ENCODE assay signal across 8 mouse cellular contexts in genomic region chr2:154604156-154604555, GRCm38 (mm10). TPM values are rescaled to one million over a fixed set of nuclear protein-coding genes. Genes with fewer than 3 reads are reported as not detected.
A peak's percentile ranks its signal among the peaks of the same experiment; 100 is the strongest.
DNase-seq lines count a peak whose midpoint lies in the region; ATAC-seq and TF ChIP-seq lines count a peak whose summit lies in the region.

No protein-coding gene starts in this region.

- H3K4me1 ChIP-seq in heart, embryonic 13.5 days = peaks cover 21% of the 10 kb centered on the region
- H3K4me1 ChIP-seq in bone marrow macrophage, adult 2 months (ENCODE audit: control insufficient read depth, insufficient read depth, low read length) = peaks cover 10% of the 10 kb centered on the region
- H3K4me1 ChIP-seq in hindbrain, postnatal 0 days (ENCODE audit: insufficient read depth, low read length) = 0 out of 2 replicates have a peak, but pooled peaks cover 11% of the 10 kb centered on the region
- peaks cover 12% of the 10 kb centered on the region for H3K4me1 ChIP-seq in midbrain, embryonic 16.5 days (ENCODE audit: control insufficient read depth, insufficient read depth, low read length)

- H3K4me3 ChIP-seq in heart, embryonic 13.5 days = peak overlapping the region; percentile 88
- H3K4me3 ChIP-seq in bone marrow macrophage, adult 2 months (ENCODE audit: insufficient read depth, low read length) = peak overlapping the region; percentile 49
- H3K4me3 ChIP-seq in hindbrain, postnatal 0 days (ENCODE audit: low read length) = peak overlapping the region; percentile 55
- H3K4me3 ChIP-seq in midbrain, embryonic 16.5 days (ENCODE audit: low read depth, low read length) = peak overlapping the region; percentile 55

- peak overlapping the region; percentile 52 for H3K27ac ChIP-seq in heart, embryonic 13.5 days (replicated peaks)
- H3K27ac ChIP-seq in bone marrow macrophage, adult 2 months (ENCODE audit: insufficient read depth, low read depth, low read length) = peak overlapping the region; percentile 9; the same call in 1 of the 2 replicates
- H3K27ac ChIP-seq in hindbrain, postnatal 0 days = no peak overlapping the region
- no peak overlapping the region for H3K27ac ChIP-seq in midbrain, embryonic 16.5 days (ENCODE audit: low read length)

- TF ChIP-seq POLR2A in bone marrow macrophage, adult 2 months (IDR thresholded peaks at IDR 0.05; ENCODE audit: borderline replicate concordance, low read depth, low read length) = no peak

- ATAC-seq in heart, embryonic 13.5 days (ENCODE audit: extremely low read depth, insufficient number of reproducible peaks, low FRiP score, low TSS enrichment) = no peak
- ATAC-seq in hindbrain, postnatal 0 days = no peak
- no peak for ATAC-seq in midbrain, embryonic 16.5 days

- no peak for DNase-seq in heart, postnatal 14 days
- DNase-seq in hindbrain, postnatal 0 days (ENCODE audit: low spot score) = no peak
- no peak for DNase-seq in layer of hippocampus, postnatal 25 days (ENCODE audit: extremely low spot score in 1 of 2, low spot score in 1 of 2)
- no peak for DNase-seq in adrenal gland, postnatal 4 days (ENCODE audit: low spot score in 2 of 2)
- no peak for DNase-seq in gastrocnemius, adult 8-10 months (ENCODE audit: low spot score in 2 of 2)

- 31% methylated on average over 7 of the region's 7 CpGs for WGBS in heart, embryonic 13.5 days
- WGBS in hindbrain, postnatal 0 days = 42% methylated on average over 7 of the region's 7 CpGs
- WGBS in midbrain, embryonic 16.5 days = 39% methylated on average over 7 of the region's 7 CpGs

- no peaks in the 10 kb centered on the region for H3K36me3 ChIP-seq in heart, embryonic 13.5 days
- no peaks in the 10 kb centered on the region for H3K36me3 ChIP-seq in hindbrain, postnatal 0 days (ENCODE audit: insufficient read depth, low read length)
- no peaks in the 10 kb centered on the region for H3K36me3 ChIP-seq in midbrain, embryonic 16.5 days (ENCODE audit: control insufficient read depth, insufficient read depth, low read length)

- H3K27me3 ChIP-seq in heart, embryonic 13.5 days (replicated peaks) = peaks cover 7% of the 10 kb centered on the region; the same call in 1 of the 2 replicates
- H3K27me3 ChIP-seq in hindbrain, postnatal 0 days (ENCODE audit: insufficient read depth, low read length) = no peaks in the 10 kb centered on the region
- no peaks in the 10 kb centered on the region for H3K27me3 ChIP-seq in midbrain, embryonic 16.5 days (ENCODE audit: control insufficient read depth, insufficient read depth, low read depth, low read length)

- peak overlapping the region; percentile 81 for H3K4me2 ChIP-seq in heart, embryonic 13.5 days
- peak overlapping the region; percentile 60 for H3K4me2 ChIP-seq in hindbrain, postnatal 0 days (ENCODE audit: low read depth, low read length)
- H3K4me2 ChIP-seq in midbrain, embryonic 16.5 days (ENCODE audit: low read length) = peak overlapping the region; percentile 83

- no peak for TF ChIP-seq CTCF in bone marrow macrophage, adult 2 months (IDR thresholded peaks at IDR 0.05; ENCODE audit: low read depth, low read length)
- TF ChIP-seq CTCF in hindbrain, postnatal 0 days (IDR thresholded peaks at IDR 0.05; ENCODE audit: low read depth) = no peak

- peak overlapping the region; percentile 72 for H3K9ac ChIP-seq in heart, embryonic 13.5 days
- H3K9ac ChIP-seq in hindbrain, postnatal 0 days (replicated peaks; ENCODE audit: low read length) = no peak overlapping the region
- H3K9ac ChIP-seq in midbrain, embryonic 16.5 days (ENCODE audit: low read depth, low read length) = no peak overlapping the region

- no peaks in the 10 kb centered on the region for H3K9me3 ChIP-seq in heart, embryonic 13.5 days
- H3K9me3 ChIP-seq in hindbrain, postnatal 0 days (ENCODE audit: low read length) = no peaks in the 10 kb centered on the region
- H3K9me3 ChIP-seq in midbrain, embryonic 16.5 days (replicated peaks; ENCODE audit: control insufficient read depth, low read length, poor library complexity, severe bottlenecking) = no peaks in the 10 kb centered on the region

- intact Hi-C loops in heart, postnatal 14 days (cut with DNase I) = no loop called here

RNA-seq across cellular contexts. Expression of gene Pxmp4, which starts 0.6 kb away (rescaled TPM):
- 24.4 and 25.2 TPM in 2 replicates for polyA plus RNA-seq in heart, embryonic 13.5 days (2015; fragmentation: Nextera tagmentation; extraction: Ambion mirVana)
- total RNA-seq in heart, postnatal 14 days (2021) = 10 to 100 TPM; 23.8 to 28.5 TPM
- 22.6 and 22.8 TPM in 2 replicates for polyA plus RNA-seq in bone marrow macrophage, adult 2 months (2012; ENCODE audit: insufficient read depth, insufficient read length, missing spikeins)
- 24.8 and 31.1 TPM in 2 replicates for total RNA-seq in hindbrain, postnatal 0 days (2014; rRNA removed)
- 21.9 and 24.1 TPM in 2 replicates for polyA plus RNA-seq in hindbrain, postnatal 0 days (2015; fragmentation: Nextera tagmentation; extraction: Ambion mirVana)
- polyA plus RNA-seq in midbrain, embryonic 16.5 days (2015; fragmentation: Nextera tagmentation; extraction: Ambion mirVana) = 14.1 and 15.9 TPM in 2 replicates
- total RNA-seq in layer of hippocampus, postnatal 25 days (2021) = 10 to 100 TPM; 11.4 to 13.2 TPM
- 10 to 100 TPM; 29.8 to 34.2 TPM for total RNA-seq in adrenal gland, postnatal 4 days (2021)
- total RNA-seq in gastrocnemius, adult 8-10 months (2022) = 10 to 100 TPM; 10.1 to 13.4 (median 12.2) TPM

RNA-seq across cellular contexts. Expression of gene Zfp341, which starts 8.9 kb away (rescaled TPM):
- 0.68 and 0.74 TPM in 2 replicates for polyA plus RNA-seq in heart, embryonic 13.5 days (2015; fragmentation: Nextera tagmentation; extraction: Ambion mirVana)
- 1 to 10 TPM; 2.3 to 2.6 TPM for total RNA-seq in heart, postnatal 14 days (2021)
- 1.4 and 2.4 TPM in 2 replicates for polyA plus RNA-seq in bone marrow macrophage, adult 2 months (2012; ENCODE audit: insufficient read depth, insufficient read length, missing spikeins)
- 7.0 and 8.5 TPM in 2 replicates for total RNA-seq in hindbrain, postnatal 0 days (2014; rRNA removed)
- polyA plus RNA-seq in hindbrain, postnatal 0 days (2015; fragmentation: Nextera tagmentation; extraction: Ambion mirVana) = 1.5 and 1.6 TPM in 2 replicates
- 2.3 TPM in 2 replicates for polyA plus RNA-seq in midbrain, embryonic 16.5 days (2015; fragmentation: Nextera tagmentation; extraction: Ambion mirVana)
- total RNA-seq in layer of hippocampus, postnatal 25 days (2021) = 10 to 100 TPM; 10.1 to 10.6 TPM
- total RNA-seq in adrenal gland, postnatal 4 days (2021) = 1 to 10 TPM; 3.3 to 3.6 TPM
- 1 to 10 TPM; 2.4 to 3.1 (median 2.9) TPM for total RNA-seq in gastrocnemius, adult 8-10 months (2022)

RNA-seq across cellular contexts. Expression of gene 4930519P11Rik, which starts 9.1 kb away (rescaled TPM):
- not detected in 2 replicates for polyA plus RNA-seq in heart, embryonic 13.5 days (2015; fragmentation: Nextera tagmentation; extraction: Ambion mirVana)
- not detected for total RNA-seq in heart, postnatal 14 days (2021)
- polyA plus RNA-seq in bone marrow macrophage, adult 2 months (2012; ENCODE audit: insufficient read depth, insufficient read length, missing spikeins) = not detected in 2 replicates
- not detected in 2 replicates for total RNA-seq in hindbrain, postnatal 0 days (2014; rRNA removed)
- 0.54 TPM in 1 of 2 replicates, not detected in the other for polyA plus RNA-seq in hindbrain, postnatal 0 days (2015; fragmentation: Nextera tagmentation; extraction: Ambion mirVana)
- 0.41 and 0.63 TPM in 2 replicates for polyA plus RNA-seq in midbrain, embryonic 16.5 days (2015; fragmentation: Nextera tagmentation; extraction: Ambion mirVana)
- total RNA-seq in layer of hippocampus, postnatal 25 days (2021) = not detected
- 1 to 10 TPM in 1 of 2 experiments, under 1 TPM in 1; 0.71 to 1.3 TPM for total RNA-seq in adrenal gland, postnatal 4 days (2021)
- total RNA-seq in gastrocnemius, adult 8-10 months (2022) = not detected

RNA-seq across cellular contexts. Expression of gene E2f1, which starts 34.5 kb away (rescaled TPM):
- polyA plus RNA-seq in heart, embryonic 13.5 days (2015; fragmentation: Nextera tagmentation; extraction: Ambion mirVana) = 15.5 and 17.8 TPM in 2 replicates
- 1 to 10 TPM; 2.2 to 4.3 TPM for total RNA-seq in heart, postnatal 14 days (2021)
- 25.5 and 29.2 TPM in 2 replicates for polyA plus RNA-seq in bone marrow macrophage, adult 2 months (2012; ENCODE audit: insufficient read depth, insufficient read length, missing spikeins)
- 6.3 and 6.7 TPM in 2 replicates for total RNA-seq in hindbrain, postnatal 0 days (2014; rRNA removed)
- polyA plus RNA-seq in hindbrain, postnatal 0 days (2015; fragmentation: Nextera tagmentation; extraction: Ambion mirVana) = 8.4 and 8.7 TPM in 2 replicates
- polyA plus RNA-seq in midbrain, embryonic 16.5 days (2015; fragmentation: Nextera tagmentation; extraction: Ambion mirVana) = 3.2 and 4.2 TPM in 2 replicates
- total RNA-seq in layer of hippocampus, postnatal 25 days (2021) = 1 to 10 TPM; 5.8 to 5.9 TPM
- 10 to 100 TPM; 20.5 to 23.3 TPM for total RNA-seq in adrenal gland, postnatal 4 days (2021)
- under 1 TPM in 3 of 4 experiments, not detected in 1; 0.13 to 0.34 (median 0.27) TPM for total RNA-seq in gastrocnemius, adult 8-10 months (2022)

RNA-seq across cellular contexts. Expression of gene Necab3, which starts 45.5 kb away (rescaled TPM):
- 1.0 and 1.4 TPM in 2 replicates for polyA plus RNA-seq in heart, embryonic 13.5 days (2015; fragmentation: Nextera tagmentation; extraction: Ambion mirVana)
- 1 to 10 TPM in 1 of 2 experiments, under 1 TPM in 1; 0.90 to 1.2 TPM for total RNA-seq in heart, postnatal 14 days (2021)
- polyA plus RNA-seq in bone marrow macrophage, adult 2 months (2012; ENCODE audit: insufficient read depth, insufficient read length, missing spikeins) = 0.95 TPM in 1 of 2 replicates, not detected in the other
- total RNA-seq in hindbrain, postnatal 0 days (2014; rRNA removed) = 35.1 and 52.2 TPM in 2 replicates
- polyA plus RNA-seq in hindbrain, postnatal 0 days (2015; fragmentation: Nextera tagmentation; extraction: Ambion mirVana) = 22.9 and 27.0 TPM in 2 replicates
- 18.5 and 19.9 TPM in 2 replicates for polyA plus RNA-seq in midbrain, embryonic 16.5 days (2015; fragmentation: Nextera tagmentation; extraction: Ambion mirVana)
- total RNA-seq in layer of hippocampus, postnatal 25 days (2021) = 10 to 100 TPM; 27.4 to 29.8 TPM
- 1 to 10 TPM; 5.1 to 5.9 TPM for total RNA-seq in adrenal gland, postnatal 4 days (2021)
- under 1 TPM; 0.29 to 0.48 (median 0.36) TPM for total RNA-seq in gastrocnemius, adult 8-10 months (2022)

Comparison
In these comparisons a context has a peak if more than half of its experiments do, and no peak if none do; other contexts are left out.
1. H3K27ac ChIP-seq: peak in heart, embryonic 13.5 days (single experiment) and bone marrow macrophage, adult 2 months (single experiment); none in hindbrain, postnatal 0 days (single experiment) and midbrain, embryonic 16.5 days (single experiment).
2. Peak in every context shown above with its lines, with median percentiles within 50 percentile points of each other: H3K4me2 ChIP-seq and H3K4me3 ChIP-seq.